In the genomic region with DNA sequence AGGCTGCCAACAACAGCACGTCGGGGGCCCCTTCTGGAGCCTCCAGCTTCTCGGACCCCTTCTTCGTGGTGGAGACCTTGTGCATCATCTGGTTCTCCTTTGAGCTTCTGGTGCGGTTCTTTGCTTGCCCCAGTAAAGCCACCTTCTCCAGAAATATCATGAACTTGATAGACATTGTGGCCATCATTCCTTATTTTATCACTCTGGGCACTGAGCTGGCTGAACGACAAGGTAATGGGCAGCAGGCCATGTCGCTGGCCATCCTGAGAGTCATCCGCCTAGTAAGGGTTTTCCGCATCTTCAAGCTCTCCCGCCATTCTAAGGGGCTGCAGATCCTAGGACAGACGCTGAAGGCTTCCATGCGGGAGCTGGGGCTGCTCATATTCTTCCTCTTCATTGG, we compare ENCODE assay signal across 7 mouse cellular contexts. TPM values are rescaled to one million over a fixed set of nuclear protein-coding genes. Genes with fewer than 3 reads are reported as not detected.
A peak's percentile ranks its signal among the peaks of the same experiment; 100 is the strongest.
DNase-seq lines count a peak whose midpoint lies in the region; ATAC-seq and TF ChIP-seq lines count a peak whose summit lies in the region.

No protein-coding gene starts in this region.

- H3K4me1 ChIP-seq in lung, embryonic 14.5 days (ENCODE audit: insufficient read depth): peaks cover 5% of the 10 kb centered on the region; the same call in 1 of the 2 replicates
- H3K4me1 ChIP-seq in forebrain, embryonic 15.5 days: peaks cover 64% of the 10 kb centered on the region
- peaks cover 8% of the 10 kb centered on the region; the same call in 1 of the 2 replicates for H3K4me1 ChIP-seq in liver, embryonic 13.5 days (replicated peaks)

- H3K27ac ChIP-seq in lung, embryonic 14.5 days (ENCODE audit: low read depth): no peak overlapping the region
- H3K27ac ChIP-seq in forebrain, embryonic 15.5 days (replicated peaks): peak overlapping the region; percentile 89
- H3K27ac ChIP-seq in liver, embryonic 13.5 days: no peak overlapping the region

- H3K4me2 ChIP-seq in lung, embryonic 14.5 days: peak overlapping the region; percentile 99
- peak overlapping the region; percentile 78 for H3K4me2 ChIP-seq in forebrain, embryonic 15.5 days (replicated peaks)
- peak overlapping the region; percentile 76 for H3K4me2 ChIP-seq in liver, embryonic 13.5 days

- no peak for ATAC-seq in lung, embryonic 14.5 days (ENCODE audit: insufficient read depth)
- no peak for ATAC-seq in forebrain, embryonic 15.5 days (replicated peaks)
- ATAC-seq in liver, embryonic 13.5 days (ENCODE audit: low read depth): no peak
- ATAC-seq in megakaryocyte-erythroid progenitor cell, adult 5-6 weeks (replicated peaks; ENCODE audit: low FRiP score, low TSS enrichment, poor library complexity, severe bottlenecking): no peak
- ATAC-seq in granulocyte monocyte progenitor cell, adult 5-6 weeks (replicated peaks; ENCODE audit: poor library complexity, severe bottlenecking): no peak

- H3K27me3 ChIP-seq in lung, embryonic 14.5 days (ENCODE audit: insufficient read depth, low read length): peaks cover 8% of the 10 kb centered on the region; the same call in 1 of the 2 replicates
- H3K27me3 ChIP-seq in forebrain, embryonic 15.5 days: no peaks in the 10 kb centered on the region
- peaks cover 52% of the 10 kb centered on the region for H3K27me3 ChIP-seq in liver, embryonic 13.5 days

- TF ChIP-seq CTCF in lung, embryonic 14.5 days (IDR thresholded peaks at IDR 0.05; ENCODE audit: low read depth): no peak

- peak overlapping the region; percentile 65 for H3K4me3 ChIP-seq in lung, embryonic 14.5 days (ENCODE audit: low read depth, low read length)
- peak overlapping the region; percentile 67 for H3K4me3 ChIP-seq in forebrain, embryonic 15.5 days
- H3K4me3 ChIP-seq in liver, embryonic 13.5 days (replicated peaks): peak overlapping the region; percentile 61

- no peaks in the 10 kb centered on the region for H3K9me3 ChIP-seq in lung, embryonic 14.5 days (ENCODE audit: low read depth, low read length)
- H3K9me3 ChIP-seq in forebrain, embryonic 15.5 days: no peaks in the 10 kb centered on the region
- H3K9me3 ChIP-seq in liver, embryonic 13.5 days (replicated peaks): no peaks in the 10 kb centered on the region

- peak overlapping the region; percentile 59; the same call in 1 of the 2 replicates for H3K9ac ChIP-seq in lung, embryonic 14.5 days
- H3K9ac ChIP-seq in forebrain, embryonic 15.5 days (replicated peaks): peak overlapping the region; percentile 80
- no peak overlapping the region for H3K9ac ChIP-seq in liver, embryonic 13.5 days

- DNase-seq in lung, embryonic 14.5 days: no peak
- no peak for DNase-seq in lung, postnatal 4 days
- peak; percentile 61 to 68 for DNase-seq in cerebellum, postnatal 10 days
- no peak for DNase-seq in liver, embryonic 13.5 days

- H3K36me3 ChIP-seq in lung, embryonic 14.5 days (ENCODE audit: insufficient read depth): no peaks in the 10 kb centered on the region
- no peaks in the 10 kb centered on the region for H3K36me3 ChIP-seq in forebrain, embryonic 15.5 days
- H3K36me3 ChIP-seq in liver, embryonic 13.5 days: no peaks in the 10 kb centered on the region

- 52% methylated on average over 12 of the region's 12 CpGs for WGBS in lung, embryonic 14.5 days
- WGBS in forebrain, embryonic 15.5 days: 46% methylated on average over 12 of the region's 12 CpGs
- 34% methylated on average over 12 of the region's 12 CpGs for WGBS in liver, embryonic 13.5 days (ENCODE audit: insufficient replicate concordance)

RNA-seq across cellular contexts. Expression of gene Kcna3, which starts 1.1 kb away (rescaled TPM):
- 2.9 and 4.5 TPM in 2 replicates for polyA plus RNA-seq in lung, embryonic 14.5 days (2014; fragmentation: Nextera tagmentation; extraction: Ambion mirVana)
- polyA plus RNA-seq in forebrain, embryonic 15.5 days (2015; fragmentation: Nextera tagmentation; extraction: Ambion mirVana): 21.8 and 21.9 TPM in 2 replicates
- 1.4 and 1.7 TPM in 2 replicates for polyA plus RNA-seq in liver, embryonic 13.5 days (2015; fragmentation: Nextera tagmentation; extraction: Ambion mirVana)
- 7.5 and 9.6 TPM in 2 replicates for total RNA-seq in megakaryocyte-erythroid progenitor cell, adult 5-6 weeks (2014; fragmentation: Nextera tagmentation)
- 6.0 and 7.4 TPM in 2 replicates for total RNA-seq in megakaryocyte-erythroid progenitor cell, adult 5-6 weeks (2017)
- total RNA-seq in granulocyte monocyte progenitor cell, adult 5-6 weeks (2014; fragmentation: Nextera tagmentation): 8.4 and 15.0 TPM in 2 replicates
- total RNA-seq in granulocyte monocyte progenitor cell, adult 5-6 weeks (2017): 4.4 and 5.1 TPM in 2 replicates

Comparison
In these comparisons a context has a peak if more than half of its experiments do, and no peak if none do; other contexts are left out.
1. DNase-seq: peak in cerebellum, postnatal 10 days (2 of 2); none in lung, embryonic 14.5 days (single experiment), lung, postnatal 4 days (0 of 2) and liver, embryonic 13.5 days (single experiment).
2. Peak in every context shown above with its lines, with median percentiles within 50 percentile points of each other: H3K4me2 ChIP-seq and H3K4me3 ChIP-seq.